Mouse (Mus musculus): ENCODE measurements around the gene Olfr1395.

GRCm38 (mm10) chr11:49175345-49175744 lies 33.3 kb downstream of the Olfr1395 start:
- TF ChIP-seq CTCF (IDR thresholded peaks at IDR 0.05; ENCODE audit: insufficient read depth, low read length) (no peak), POLR2A (IDR thresholded peaks at IDR 0.05; ENCODE audit: borderline replicate concordance, extremely low read depth, low read depth, low read length) (no peak)

Measured in lung, adult 2 months (tissue).